Mouse (Mus musculus): ENCODE measurements around the gene Upk2. TPM values are rescaled to one million over a fixed set of nuclear protein-coding genes. Genes with fewer than 3 reads are reported as not detected.
"Not testable (repeated sequence)": the region's sequence is repeated elsewhere in the genome, so short reads cannot be mapped to it uniquely, and the experiment has no call there.

The Upk2 gene
- total and polyA plus RNA-seq, 2 experiments, result not detected

DNA sequence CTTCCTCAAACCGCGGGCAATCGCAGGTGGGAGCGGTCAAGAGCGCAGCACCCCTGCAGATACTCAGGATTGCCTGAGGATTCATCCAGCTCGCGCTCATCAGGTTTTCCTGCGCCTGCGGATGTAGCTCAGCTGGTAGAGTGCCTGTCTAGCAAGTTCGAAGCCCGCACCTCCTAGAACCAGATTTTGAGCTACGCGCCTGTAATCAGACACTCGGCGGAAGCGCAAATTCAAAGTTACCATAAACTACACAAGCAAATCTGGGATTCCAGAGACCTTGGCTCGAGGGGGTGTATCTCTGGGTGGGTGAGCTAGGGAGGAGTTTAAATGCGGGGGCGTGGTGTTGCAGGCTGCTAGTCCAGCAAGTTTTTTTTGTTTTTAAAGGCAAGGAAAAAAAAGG is 13.8 kb downstream of the Upk2 start, which contains the start of gene Foxr1:
Foxr1 (minus strand) TSS at position 176 of the 400 bp plus-strand sequence.
- Histone ChIP-seq H3K4me3 (ENCODE audit: insufficient read depth, low read depth, low read length) (no peak within 1 kb of the TSS), H3K36me3 (ENCODE audit: control insufficient read depth, insufficient read depth, low read length) (no peaks in the 10 kb centered on the region), H3K27ac (replicated peaks; ENCODE audit: insufficient read depth, low read depth, low read length) (no peak within 1 kb of the TSS), H3K79me2 (ENCODE audit: control insufficient read depth, insufficient read depth, low read length) (no peaks in the 10 kb centered on the region), H3K4me1 (ENCODE audit: control insufficient read depth, insufficient read depth, low read length) (no peaks in the 10 kb centered on the region), H3K9ac (ENCODE audit: low read depth, low read length) (no peak within 1 kb of the TSS), H3K27me3 (ENCODE audit: control insufficient read depth, insufficient read depth, low read length) (no peaks in the 10 kb centered on the region)
- WGBS, result 72% methylated on average over 19 of the region's 19 CpGs
- DNase-seq (ENCODE audit: extremely low read depth, low read depth, low spot score), result no peak
- TF ChIP-seq POLR2A (IDR thresholded peaks at IDR 0.05; ENCODE audit: extremely low read depth, insufficient read depth, low read length), result no peak
- TF ChIP-seq CTCF (IDR thresholded peaks at IDR 0.05; ENCODE audit: low read depth, low read length), result no peak

GRCm38 (mm10) chr9:44435747-44436146 is 19.0 kb downstream of the Upk2 start:
- H3K27me3 ChIP-seq (ENCODE audit: control insufficient read depth, insufficient read depth, low read length), result no peaks in the 10 kb centered on the region
- 85% methylated on average over 6 of the region's 6 CpGs for WGBS
- DNase-seq (ENCODE audit: extremely low read depth, low read depth, low spot score), result no peak
- H3K4me3 ChIP-seq (ENCODE audit: insufficient read depth, low read depth, low read length), result no peak overlapping the region
- H3K9ac ChIP-seq (ENCODE audit: low read depth, low read length), result no peak overlapping the region
- no peak for TF ChIP-seq POLR2A (IDR thresholded peaks at IDR 0.05; ENCODE audit: extremely low read depth, insufficient read depth, low read length)
- no peak for TF ChIP-seq CTCF (IDR thresholded peaks at IDR 0.05; ENCODE audit: low read depth, low read length)
- H3K4me1 ChIP-seq (ENCODE audit: control insufficient read depth, insufficient read depth, low read length), result no peaks in the 10 kb centered on the region
- no peaks in the 10 kb centered on the region for H3K36me3 ChIP-seq (ENCODE audit: control insufficient read depth, insufficient read depth, low read length)
- H3K79me2 ChIP-seq (ENCODE audit: control insufficient read depth, insufficient read depth, low read length), result no peaks in the 10 kb centered on the region
- no peak overlapping the region for H3K27ac ChIP-seq (replicated peaks; ENCODE audit: insufficient read depth, low read depth, low read length)

DNA sequence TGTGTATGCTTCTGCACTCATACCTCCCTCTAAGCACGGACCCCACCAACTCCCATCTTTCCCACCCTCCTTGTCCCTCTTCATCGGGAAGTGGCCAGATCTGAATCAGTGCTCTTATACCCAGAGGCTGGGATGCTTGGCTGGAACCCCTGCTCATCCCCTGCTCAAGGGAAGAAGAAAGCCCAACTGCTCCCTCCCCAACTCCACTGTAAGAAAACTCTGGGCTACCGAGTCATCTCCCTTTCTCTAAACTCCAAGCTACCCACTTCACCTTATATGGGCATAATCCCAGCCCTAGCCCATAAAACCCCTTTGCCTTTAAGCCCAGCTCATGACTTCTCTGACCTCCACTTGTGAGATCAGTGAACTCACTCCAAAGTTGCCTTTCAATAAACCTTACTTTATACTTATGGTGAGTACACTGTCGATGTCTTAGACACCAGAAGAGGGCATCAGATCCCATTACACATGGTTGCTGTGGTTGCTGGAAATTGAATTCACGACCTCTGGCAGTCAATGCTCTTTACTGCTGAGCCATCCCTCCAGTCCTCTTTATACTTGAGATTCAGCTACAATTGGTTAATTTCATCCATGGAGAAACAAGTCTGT is 22.1 kb downstream of the Upk2 start:
- DNase-seq (ENCODE audit: extremely low read depth, low read depth, low spot score), result no peak
- no peak overlapping the region for H3K9ac ChIP-seq (ENCODE audit: low read depth, low read length)
- no peak overlapping the region for H3K27ac ChIP-seq (replicated peaks; ENCODE audit: insufficient read depth, low read depth, low read length)
- H3K36me3 ChIP-seq (ENCODE audit: control insufficient read depth, insufficient read depth, low read length), result no peaks in the 10 kb centered on the region
- H3K4me1 ChIP-seq (ENCODE audit: control insufficient read depth, insufficient read depth, low read length), result no peaks in the 10 kb centered on the region
- no peak for TF ChIP-seq CTCF (IDR thresholded peaks at IDR 0.05; ENCODE audit: low read depth, low read length)
- no peak for TF ChIP-seq POLR2A (IDR thresholded peaks at IDR 0.05; ENCODE audit: extremely low read depth, insufficient read depth, low read length)
- no peaks in the 10 kb centered on the region for H3K79me2 ChIP-seq (ENCODE audit: control insufficient read depth, insufficient read depth, low read length)
- WGBS, result 57% methylated on average over 5 of the region's 5 CpGs
- H3K4me3 ChIP-seq (ENCODE audit: insufficient read depth, low read depth, low read length), result no peak overlapping the region
- no peaks in the 10 kb centered on the region for H3K27me3 ChIP-seq (ENCODE audit: control insufficient read depth, insufficient read depth, low read length)

GRCm38 (mm10) chr9:44423576-44423975 is 31.2 kb downstream of the Upk2 start:
- Histone ChIP-seq H3K79me2 (ENCODE audit: control insufficient read depth, insufficient read depth, low read length) (no peaks in the 10 kb centered on the region), H3K4me3 (ENCODE audit: insufficient read depth, low read depth, low read length) (no peak overlapping the region), H3K36me3 (ENCODE audit: control insufficient read depth, insufficient read depth, low read length) (no peaks in the 10 kb centered on the region), H3K27me3 (ENCODE audit: control insufficient read depth, insufficient read depth, low read length) (no peaks in the 10 kb centered on the region), H3K4me1 (ENCODE audit: control insufficient read depth, insufficient read depth, low read length) (no peaks in the 10 kb centered on the region), H3K9ac (ENCODE audit: low read depth, low read length) (no peak overlapping the region), H3K27ac (replicated peaks; ENCODE audit: insufficient read depth, low read depth, low read length) (no peak overlapping the region)
- TF ChIP-seq POLR2A (IDR thresholded peaks at IDR 0.05; ENCODE audit: extremely low read depth, insufficient read depth, low read length) (no peak), CTCF (IDR thresholded peaks at IDR 0.05; ENCODE audit: low read depth, low read length) (no peak)
- no peak for DNase-seq (ENCODE audit: extremely low read depth, low read depth, low spot score)
- WGBS, result 78% methylated on average over 4 of the region's 4 CpGs

DNA sequence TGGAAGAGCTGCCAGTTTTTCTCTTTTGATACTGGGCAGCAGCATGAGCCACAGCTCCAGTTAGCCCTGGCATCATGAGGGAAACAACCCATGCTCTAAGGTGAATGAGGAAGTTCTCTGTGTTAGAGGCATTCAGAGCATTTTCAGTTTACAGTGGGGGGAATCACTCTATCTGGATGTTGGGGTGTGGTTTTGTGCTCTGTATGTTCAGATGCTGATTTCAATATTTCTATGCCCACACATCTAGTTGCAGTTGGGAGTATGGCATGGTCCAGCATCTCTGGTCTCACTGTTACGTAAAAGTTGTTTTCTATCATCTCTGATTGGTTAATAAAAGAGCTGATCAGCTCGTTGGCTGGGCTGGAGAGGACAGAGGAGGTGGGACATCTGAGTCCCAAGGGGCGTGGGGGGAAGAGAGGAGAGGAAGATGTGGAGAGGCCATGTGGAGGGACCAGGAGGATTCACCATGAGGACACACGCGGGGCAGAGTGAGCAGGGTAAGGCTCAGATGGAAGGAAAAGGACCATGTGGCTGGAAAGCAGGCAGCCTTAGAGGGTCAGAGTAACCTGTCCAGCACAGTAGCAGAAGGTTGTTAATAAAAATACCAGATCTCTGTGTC is 34.4 kb downstream of the Upk2 start:
- no peak for TF ChIP-seq POLR2A (IDR thresholded peaks at IDR 0.05; ENCODE audit: extremely low read depth, insufficient read depth, low read length)
- no peak for TF ChIP-seq CTCF (IDR thresholded peaks at IDR 0.05; ENCODE audit: low read depth, low read length)
- Histone ChIP-seq H3K27me3 (ENCODE audit: control insufficient read depth, insufficient read depth, low read length) (no peaks in the 10 kb centered on the region), H3K27ac (replicated peaks; ENCODE audit: insufficient read depth, low read depth, low read length) (no peak overlapping the region), H3K9ac (ENCODE audit: low read depth, low read length) (no peak overlapping the region), H3K79me2 (ENCODE audit: control insufficient read depth, insufficient read depth, low read length) (peaks cover 6% of the 10 kb centered on the region; the same call in 1 of the 2 replicates), H3K4me3 (ENCODE audit: insufficient read depth, low read depth, low read length) (no peak overlapping the region), H3K36me3 (ENCODE audit: control insufficient read depth, insufficient read depth, low read length) (no peaks in the 10 kb centered on the region), H3K4me1 (ENCODE audit: control insufficient read depth, insufficient read depth, low read length) (peaks cover 4% of the 10 kb centered on the region; the same call in 1 of the 2 replicates)
- 72% methylated on average over 5 of the region's 5 CpGs for WGBS
- no peak for DNase-seq (ENCODE audit: extremely low read depth, low read depth, low spot score)

DNA sequence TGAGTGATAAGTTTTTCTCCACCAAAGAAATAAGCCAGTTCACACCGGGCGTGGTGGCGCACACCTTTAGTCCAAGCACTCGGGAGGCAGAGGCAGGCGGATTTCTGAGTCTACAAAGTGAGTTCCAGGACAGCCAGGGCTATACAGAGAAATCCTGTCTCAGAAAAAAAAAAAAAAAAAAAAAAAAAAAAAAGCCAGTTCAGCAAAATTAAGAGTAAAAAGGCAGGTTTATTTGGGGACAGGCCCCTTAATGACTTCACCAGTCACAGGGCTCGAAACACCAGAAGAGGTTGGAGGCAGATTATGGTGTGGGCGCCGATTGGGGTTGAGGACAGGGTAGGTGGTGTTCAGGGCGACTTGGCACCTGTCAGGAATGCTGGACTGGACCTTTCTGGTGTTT is 35.0 kb downstream of the Upk2 start:
- DNase-seq (ENCODE audit: extremely low read depth, low read depth, low spot score); H3K4me1 ChIP-seq (ENCODE audit: control insufficient read depth, insufficient read depth, low read length): not testable (repeated sequence)
- 96% methylated on average over 9 of the region's 9 CpGs for WGBS

More for the DNA sequence above, 35.0 kb downstream of the Upk2 start:
- H3K9ac ChIP-seq (ENCODE audit: low read depth, low read length); H3K4me3 ChIP-seq (ENCODE audit: insufficient read depth, low read depth, low read length); H3K79me2 ChIP-seq (ENCODE audit: control insufficient read depth, insufficient read depth, low read length); H3K36me3 ChIP-seq (ENCODE audit: control insufficient read depth, insufficient read depth, low read length); H3K27me3 ChIP-seq (ENCODE audit: control insufficient read depth, insufficient read depth, low read length); H3K27ac ChIP-seq (replicated peaks; ENCODE audit: insufficient read depth, low read depth, low read length): not testable (repeated sequence)

Measured in liver, adult 2 months (tissue).